Mouse (Mus musculus) brain, embryonic 14.5 days (tissue): ENCODE measurements around the gene Gm20708.

ENCODE experiments used
- CTCF ChIP-seq: fragments of 200-500 bp; IDR thresholded peaks from 2 replicates; pipeline ENCODE4 v1.5.1; 2012; ENCODE audit warnings: inconsistent platforms, mild to moderate bottlenecking, moderate library complexity, borderline replicate concordance; ENCODE audit not compliant: insufficient read depth, insufficient read length; ENCODE audit errors: extremely low read depth
- POLR2A ChIP-seq: fragments of 200-500 bp; IDR thresholded peaks from 2 replicates; pipeline ENCODE4 v1.6.1; 2012; ENCODE audit warnings: mild to moderate bottlenecking, inconsistent platforms, borderline replicate concordance; ENCODE audit not compliant: poor library complexity, insufficient read depth, insufficient read length, severe bottlenecking; ENCODE audit errors: extremely low read depth

- TF ChIP-seq POLR2A = no peak
- no peak for TF ChIP-seq CTCF
Measured at GRCm38 (mm10) chr11:117782705-117783034, 26.8 kb upstream of the Gm20708 start.
